Mouse (Mus musculus): ENCODE data around the gene Ranbp2. TPM values are rescaled to one million over a fixed set of nuclear protein-coding genes. Genes with fewer than 3 reads are reported as not detected.

Gene Ranbp2
- total RNA-seq (2021), result 71.0 and 72.9 TPM in 2 replicates
- long read RNA-seq, experiment 1, full-length matches to known transcripts, result 2 of 7 reads
- long read RNA-seq, experiment 1, partial matches to known transcripts, result 4 of 7 reads
- long read RNA-seq, experiment 1, other reads (novel, unspliced or antisense), result 1 of 7 reads
- long read RNA-seq, experiment 2, partial matches to known transcripts, result 3 of 4 reads
- long read RNA-seq, experiment 2, other reads (novel, unspliced or antisense), result 1 of 4 reads

GRCm38 (mm10) chr10:58446384-58447279 is at the start of gene Ranbp2:
Gene Ranbp2 (plus strand): TSS chr10:58446920.
- peak; percentile 98 for DNase-seq

DNA sequence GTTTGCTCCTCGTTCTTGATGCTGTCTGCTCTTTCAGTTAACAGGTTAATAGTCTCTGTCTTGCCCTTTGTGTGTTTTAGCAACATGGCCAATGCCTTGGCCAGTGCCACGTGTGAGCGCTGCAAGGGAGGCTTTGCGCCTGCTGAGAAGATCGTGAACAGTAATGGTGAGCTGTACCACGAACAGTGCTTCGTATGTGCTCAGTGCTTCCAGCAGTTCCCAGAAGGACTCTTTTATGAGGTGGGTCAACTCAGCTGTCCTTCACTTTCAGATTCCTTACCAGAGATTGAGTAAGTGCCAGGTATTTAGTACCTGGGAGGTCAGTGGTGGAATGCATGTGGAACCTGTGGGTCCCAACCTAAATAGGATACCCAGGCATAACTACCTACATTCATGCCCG is 47.8 kb upstream of the Ranbp2 start:
- DNase-seq, result no peak

- DNase-seq, result no peak
These were observed 44.9 kb upstream of the Ranbp2 start for GRCm38 (mm10) chr10:58401838-58402237.

DNA sequence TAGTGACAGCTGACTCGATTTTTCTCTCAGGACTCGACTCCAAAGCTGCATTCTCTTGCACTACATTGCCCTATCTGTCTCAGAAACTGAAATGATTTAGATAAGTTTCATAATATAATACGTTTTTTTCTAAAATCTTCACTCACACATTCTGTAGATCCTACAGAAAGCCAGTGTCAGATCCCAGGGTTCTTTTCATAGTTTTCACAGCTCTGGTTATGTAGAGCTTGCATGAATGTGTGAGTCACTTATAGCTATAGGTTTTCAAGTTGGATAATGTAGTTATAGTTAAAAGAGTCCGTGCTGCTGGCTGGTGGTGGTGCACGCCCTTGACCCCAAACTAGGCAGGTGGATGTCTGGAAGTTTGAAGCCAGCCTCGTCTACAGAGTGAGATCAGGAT is 42.1 kb upstream of the Ranbp2 start:
- no peak for DNase-seq

DNA sequence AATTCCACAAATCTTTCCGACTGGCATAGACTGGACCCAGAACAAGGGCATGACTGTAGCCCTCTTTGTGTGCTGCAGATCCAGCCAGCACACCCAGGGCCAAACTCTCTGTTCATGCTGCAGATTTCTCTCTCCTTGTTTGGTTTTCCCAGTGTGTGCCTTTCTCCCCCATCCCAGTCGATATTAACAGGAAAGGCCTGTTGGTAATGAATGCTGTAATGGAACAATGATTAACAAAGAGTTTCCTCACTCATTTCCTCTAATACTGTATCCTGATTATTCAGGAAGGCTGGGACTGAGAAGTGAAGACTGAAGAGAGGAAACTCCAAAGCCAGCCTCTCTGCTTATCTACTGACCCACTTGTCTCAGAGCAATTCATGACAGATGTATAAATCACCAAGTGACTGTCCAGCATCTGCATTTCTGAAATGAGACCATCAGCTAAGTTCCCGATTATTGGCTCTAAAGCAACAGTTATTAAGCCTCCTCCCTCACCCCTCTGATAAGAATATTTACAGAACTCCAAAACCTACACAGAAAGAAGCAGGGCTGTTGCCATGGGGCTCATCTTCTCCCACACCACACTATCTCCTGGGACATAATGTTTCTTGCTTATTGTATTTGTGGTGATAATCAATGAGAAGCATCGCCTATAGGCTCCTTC is 41.3 kb upstream of the Ranbp2 start:
- no peak for DNase-seq

DNA sequence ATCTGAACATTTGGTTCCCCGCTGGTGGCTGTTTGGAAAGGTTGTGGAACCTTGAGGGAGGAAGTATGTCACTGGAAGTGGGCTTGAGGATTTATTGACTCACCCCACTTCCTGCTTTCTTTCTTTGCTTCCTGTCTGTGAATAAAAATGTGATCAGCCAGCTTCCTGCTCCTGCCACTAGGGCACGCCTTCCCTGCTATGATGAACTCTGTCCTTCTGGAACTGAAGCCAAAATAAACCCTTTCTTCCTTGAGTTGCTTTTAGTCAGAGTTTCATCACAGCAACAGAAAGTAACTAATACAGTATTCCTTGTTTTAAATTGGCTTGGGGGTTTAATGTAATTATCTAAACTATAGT is 40.8 kb upstream of the Ranbp2 start:
- DNase-seq, result peak; percentile 51

DNA sequence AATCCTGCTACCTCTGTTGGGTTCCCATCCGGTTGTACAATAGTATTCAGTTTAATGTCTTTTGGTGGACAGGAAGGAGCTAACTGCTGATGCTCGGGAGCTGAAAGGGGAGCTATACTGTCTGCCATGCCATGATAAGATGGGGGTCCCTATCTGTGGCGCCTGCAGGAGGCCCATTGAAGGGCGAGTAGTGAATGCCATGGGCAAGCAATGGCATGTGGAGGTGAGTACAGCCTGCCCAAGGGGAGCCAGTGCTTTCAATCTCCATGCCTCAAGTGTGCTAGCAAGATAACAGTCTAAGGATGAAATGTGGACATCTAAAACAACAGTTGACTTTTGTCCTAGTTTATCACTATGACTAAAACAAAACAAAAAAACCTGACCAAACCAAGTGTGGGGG is 34.4 kb upstream of the Ranbp2 start:
- no peak for DNase-seq

GRCm38 (mm10) chr10:58412852-58413251 is 33.9 kb upstream of the Ranbp2 start:
- DNase-seq, result no peak

GRCm38 (mm10) chr10:58416702-58417101 is 30.0 kb upstream of the Ranbp2 start:
- DNase-seq, result no peak

GRCm38 (mm10) chr10:58418290-58418971 is 28.3 kb upstream of the Ranbp2 start:
- DNase-seq, result no peak

GRCm38 (mm10) chr10:58427930-58428329 is 18.8 kb upstream of the Ranbp2 start:
- DNase-seq, result no peak

DNA sequence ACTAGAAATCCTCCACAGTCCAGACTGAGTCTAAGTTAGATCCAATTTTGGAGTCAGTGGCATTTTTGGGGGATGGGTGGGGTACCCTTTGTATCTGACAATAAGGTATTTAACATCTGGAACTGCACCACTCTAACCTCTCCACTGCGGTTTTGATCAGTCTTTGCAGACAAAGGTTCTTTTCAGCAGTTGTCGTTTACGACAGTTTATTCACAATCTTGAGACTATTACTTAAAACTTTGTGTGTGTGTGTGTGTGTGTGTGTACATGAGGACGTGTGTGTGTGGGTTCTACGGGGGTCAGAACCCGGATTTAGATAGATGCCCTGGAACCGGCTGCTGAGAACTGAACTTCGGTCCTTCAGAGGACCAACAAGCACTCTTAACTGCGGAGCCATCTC is 870 bp upstream of the Ranbp2 start:
- DNase-seq, result peak; percentile 23

GRCm38 (mm10) chr10:58447280-58447781 is 611 bp downstream of the Ranbp2 start:
- DNase-seq, result no peak

GRCm38 (mm10) chr10:58451575-58451974 is 4.9 kb downstream of the Ranbp2 start:
- no peak for DNase-seq

GRCm38 (mm10) chr10:58452185-58452584 is 5.5 kb downstream of the Ranbp2 start:
- DNase-seq, result no peak

- DNase-seq, result no peak
These were observed 13.2 kb downstream of the Ranbp2 start for GRCm38 (mm10) chr10:58459896-58460295.

DNA sequence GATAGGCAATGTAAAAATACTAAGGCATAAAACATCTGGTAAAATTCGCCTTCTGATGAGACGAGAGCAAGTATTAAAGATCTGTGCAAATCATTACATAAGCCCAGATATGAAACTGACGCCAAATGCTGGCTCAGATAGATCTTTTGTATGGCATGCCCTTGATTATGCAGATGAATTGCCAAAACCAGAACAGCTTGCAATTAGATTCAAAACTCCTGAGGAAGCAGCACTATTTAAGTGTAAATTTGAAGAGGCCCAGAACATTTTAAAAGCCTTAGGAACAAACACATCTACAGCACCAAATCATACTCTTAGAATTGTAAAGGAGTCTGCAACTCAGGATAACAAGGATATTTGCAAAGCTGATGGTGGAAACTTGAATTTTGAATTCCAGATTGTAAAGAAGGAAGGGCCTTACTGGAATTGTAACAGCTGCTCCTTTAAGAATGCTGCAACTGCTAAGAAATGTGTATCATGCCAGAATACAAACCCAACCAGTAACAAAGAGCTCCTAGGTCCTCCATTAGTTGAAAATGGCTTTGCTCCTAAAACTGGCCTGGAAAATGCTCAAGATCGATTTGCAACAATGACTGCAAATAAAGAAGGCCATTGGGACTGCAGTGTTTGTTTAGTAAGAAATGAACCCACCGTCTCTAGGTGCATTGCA is 30.5 kb downstream of the Ranbp2 start:
- no peak for DNase-seq

GRCm38 (mm10) chr10:58478071-58478578 is 31.4 kb downstream of the Ranbp2 start:
- no peak for DNase-seq

- no peak for DNase-seq
These were observed 33.3 kb downstream of the Ranbp2 start for GRCm38 (mm10) chr10:58479954-58480490.

GRCm38 (mm10) chr10:58491031-58491430 is 44.3 kb downstream of the Ranbp2 start:
- no peak for DNase-seq

DNA sequence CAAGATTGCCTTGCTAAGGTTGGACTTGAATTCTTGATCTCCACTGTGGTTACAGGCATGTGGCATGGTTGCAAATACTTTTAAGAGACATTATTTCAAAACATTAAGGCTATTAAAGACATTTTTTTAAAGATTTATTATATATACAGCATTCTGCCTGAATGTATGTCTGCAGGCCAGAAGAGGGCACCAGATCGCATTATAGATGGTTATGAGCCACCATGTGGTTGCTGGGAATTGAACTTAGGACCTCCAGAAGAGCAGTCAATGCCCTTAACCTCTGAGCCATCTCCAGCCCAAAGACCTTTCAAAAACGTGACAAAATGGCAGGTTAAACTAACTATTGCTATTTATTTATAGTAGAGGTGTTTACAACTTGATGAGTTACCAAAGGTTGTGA is 48.9 kb downstream of the Ranbp2 start:
- DNase-seq, result no peak

All from adrenal gland, postnatal 14 days (tissue).